Mouse (Mus musculus): ENCODE measurements at regions not wholly inside any gene's neighbourhood (a gene's known extent, or its start where the extent isn't known, plus 50 kb on each side); places are given as distances from the start of the nearest gene placed in this dataset.

DNA sequence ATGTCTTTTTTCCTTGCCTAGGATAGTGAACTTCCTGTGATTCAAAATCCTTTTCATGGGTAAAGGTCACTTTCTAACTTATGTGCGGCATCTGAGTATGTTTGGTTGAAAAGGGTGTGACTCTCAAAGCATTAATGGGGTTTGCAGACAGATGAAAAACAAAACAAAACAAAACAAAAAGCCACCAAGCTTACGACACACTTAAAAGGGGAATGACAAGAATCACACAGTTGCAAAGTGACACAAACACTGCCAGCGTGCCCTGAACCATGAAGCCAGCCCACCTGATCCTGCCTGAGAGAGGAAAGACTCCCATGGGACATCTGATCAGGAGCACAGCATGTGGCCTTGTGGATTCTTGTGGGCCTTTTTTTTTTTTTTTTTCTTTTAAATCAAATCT lies 204.2 kb upstream of the Klf3 start:
- no peak for TF ChIP-seq CTCF (IDR thresholded peaks at IDR 0.05; ENCODE audit: low read depth, low read length)
- no peak for TF ChIP-seq POLR2A (IDR thresholded peaks at IDR 0.05; ENCODE audit: insufficient read depth, low read length)
- TF ChIP-seq EP300 (IDR thresholded peaks at IDR 0.05; ENCODE audit: insufficient read depth, low read depth, low read length), result no peak

All from ES-Bruce4 (cell line).